Mouse (Mus musculus) urinary bladder, adult 18-20 months (tissue): Measurements from ENCODE around the gene Muc1.

Source experiments
- DNase-seq, 2 experiments: peaks; one replicate each; pipeline ENCODE4 v3.0.0; 2022; ENCODE audit warnings: low spot score in 2 of 2, mixed read lengths in 2 of 2

Muc1 gene

DNA sequence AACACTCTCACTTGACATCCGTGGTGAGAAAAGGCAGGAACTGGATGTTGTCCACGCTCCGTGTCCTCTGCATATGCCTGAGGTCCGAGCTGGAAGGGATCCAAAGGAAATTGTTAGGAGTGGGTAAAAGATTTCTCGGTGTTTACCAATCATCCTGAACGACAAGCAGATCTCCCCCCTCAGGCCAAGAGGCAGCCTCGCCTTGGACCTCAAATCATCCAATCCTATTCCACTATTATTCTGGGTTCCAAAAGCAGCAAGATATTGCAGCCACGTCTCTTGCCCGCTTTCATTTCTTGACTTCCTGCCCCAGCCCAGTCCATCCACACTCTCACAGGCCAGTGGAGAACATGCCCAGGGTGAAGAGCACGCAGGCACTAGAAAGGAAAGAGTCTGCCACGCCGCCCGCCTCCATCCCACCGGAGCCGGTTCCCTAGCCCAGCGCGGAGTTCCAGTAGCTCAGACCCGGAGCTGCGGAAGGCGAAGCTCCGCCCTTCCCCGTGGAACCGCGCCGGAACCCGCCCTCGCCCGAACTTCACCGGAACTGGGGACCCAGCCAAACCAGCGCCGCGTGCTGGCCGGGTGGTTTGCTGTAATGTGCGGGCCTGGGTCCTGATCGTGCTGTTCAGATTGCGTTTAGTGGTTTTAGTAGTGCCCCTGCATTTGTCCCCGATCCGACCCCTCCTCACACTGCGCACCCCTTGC is 41.3 kb downstream of the Muc1 start, which contains the start of gene Slc50a1:
Gene Slc50a1, minus strand, starts transcription at position 520 of the 705 bp plus-strand sequence.
- DNase-seq = peak; percentile 79

DNA sequence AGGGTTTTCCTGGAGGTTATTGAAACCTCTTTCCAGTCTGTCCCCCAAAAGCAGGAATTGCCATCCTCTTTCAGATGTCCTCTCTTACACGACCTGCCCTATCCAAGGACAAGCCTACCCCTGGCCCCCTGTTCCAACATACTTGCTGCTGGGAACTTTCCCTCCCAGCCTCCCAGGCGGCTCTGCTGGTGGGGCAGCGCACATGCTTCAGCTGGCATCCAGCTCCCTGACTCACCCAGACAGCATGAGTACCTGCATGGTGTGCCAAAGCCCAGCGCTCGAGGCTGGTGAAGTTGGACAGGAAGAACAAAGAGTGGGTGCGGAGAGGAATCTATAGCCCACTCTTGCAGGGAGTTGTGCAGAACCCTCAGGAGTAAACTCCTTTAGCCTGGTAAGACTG is 42.0 kb downstream of the Muc1 start:
- DNase-seq = peak; percentile 41 to 53

DNA sequence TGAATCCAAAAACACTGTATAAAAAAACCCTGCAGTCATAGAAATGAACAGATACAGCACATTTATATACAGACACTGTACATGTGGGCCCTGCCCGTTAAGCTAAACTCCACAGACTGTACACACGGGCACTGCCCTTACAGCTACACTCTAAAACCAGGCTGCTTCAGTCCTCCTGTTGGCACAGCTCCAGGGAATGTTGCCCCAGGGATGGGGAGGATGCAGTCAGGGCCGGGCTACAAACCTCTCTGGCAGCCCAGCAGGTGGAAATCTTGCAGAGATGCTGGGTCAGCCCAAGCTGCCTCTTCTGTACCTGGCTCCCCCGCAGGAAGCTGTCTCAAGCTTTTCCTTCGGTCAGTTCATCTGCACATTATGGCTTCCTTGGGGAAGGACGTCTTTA is 42.9 kb downstream of the Muc1 start:
- no peak for DNase-seq

DNA sequence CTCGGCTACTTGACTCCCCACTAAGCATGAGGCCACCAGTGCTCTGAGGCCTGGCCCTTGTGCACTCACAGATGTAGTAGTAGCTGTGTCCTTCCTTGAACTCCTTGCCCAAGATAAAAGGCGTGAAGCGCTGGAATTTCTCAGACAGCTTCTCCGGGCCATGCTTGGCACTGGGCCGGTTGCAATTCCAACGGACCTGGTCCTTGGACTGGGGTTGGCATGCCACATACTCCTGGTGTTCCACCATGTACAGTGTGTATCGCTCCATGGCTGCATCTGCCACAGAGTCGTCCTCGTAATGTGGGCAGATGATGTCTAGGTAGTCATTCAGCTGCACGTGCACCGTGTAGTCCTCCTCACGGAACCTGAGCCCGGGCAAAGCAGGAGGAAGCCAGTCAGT is 47.2 kb downstream of the Muc1 start:
- no peak for DNase-seq

DNA sequence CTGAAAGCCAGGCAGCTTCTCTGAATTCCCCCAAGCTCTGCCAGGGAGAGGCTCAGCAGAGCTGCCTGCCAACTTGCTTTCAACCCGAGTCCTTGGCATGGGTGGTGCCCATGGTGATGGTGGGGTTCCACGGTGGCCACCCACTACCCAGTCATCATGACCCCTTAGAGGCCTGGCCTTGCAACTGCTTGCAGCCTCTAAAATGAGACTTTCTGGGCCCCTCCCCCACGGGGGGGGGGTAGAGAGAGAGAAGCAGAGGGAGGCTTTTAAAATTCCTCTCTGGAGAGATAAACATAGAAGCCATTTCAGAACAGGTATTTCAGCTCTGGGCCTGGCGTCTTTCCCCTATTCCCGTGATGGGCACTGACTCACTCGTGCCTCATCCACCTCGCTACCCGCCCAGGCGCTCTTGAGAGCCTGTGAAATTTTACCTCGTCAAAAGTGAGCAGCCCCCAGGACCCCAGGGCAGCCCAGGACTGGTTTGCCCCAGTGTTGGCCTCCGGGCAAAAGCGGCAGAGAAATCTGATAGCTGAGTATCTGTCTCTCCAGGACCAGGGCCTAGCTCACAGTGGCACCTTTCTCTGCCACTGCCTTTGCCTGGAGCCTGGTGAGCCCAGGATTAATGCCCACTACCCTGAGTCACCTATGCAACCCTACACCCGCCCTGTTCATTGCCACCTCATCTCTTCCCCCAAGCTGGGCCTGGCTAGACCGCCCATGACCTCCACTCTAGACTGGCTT is 48.6 kb downstream of the Muc1 start:
- DNase-seq = peak; percentile 63 to 73

DNA sequence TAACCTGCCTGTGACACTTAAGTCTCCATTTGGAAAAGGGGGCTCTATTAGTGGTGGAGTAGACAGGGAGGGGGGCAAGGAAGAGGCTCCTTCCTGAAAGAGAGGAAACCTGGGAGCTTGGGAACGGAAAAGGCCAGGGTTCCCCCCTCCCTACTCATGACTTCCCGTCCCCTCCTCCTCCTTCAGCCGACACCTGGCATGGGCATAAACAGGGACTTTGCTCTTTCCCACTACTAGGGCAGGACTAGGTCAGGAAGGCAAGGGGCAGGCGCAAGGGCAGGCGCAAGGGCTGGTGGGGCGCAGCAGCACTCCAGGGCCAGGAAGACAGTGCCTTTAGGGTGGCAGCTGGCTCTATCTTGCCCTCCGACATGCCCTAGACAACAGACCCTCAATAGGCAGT is 49.2 kb downstream of the Muc1 start:
- DNase-seq = peak in 1 of 2 experiments; percentile 44

DNA sequence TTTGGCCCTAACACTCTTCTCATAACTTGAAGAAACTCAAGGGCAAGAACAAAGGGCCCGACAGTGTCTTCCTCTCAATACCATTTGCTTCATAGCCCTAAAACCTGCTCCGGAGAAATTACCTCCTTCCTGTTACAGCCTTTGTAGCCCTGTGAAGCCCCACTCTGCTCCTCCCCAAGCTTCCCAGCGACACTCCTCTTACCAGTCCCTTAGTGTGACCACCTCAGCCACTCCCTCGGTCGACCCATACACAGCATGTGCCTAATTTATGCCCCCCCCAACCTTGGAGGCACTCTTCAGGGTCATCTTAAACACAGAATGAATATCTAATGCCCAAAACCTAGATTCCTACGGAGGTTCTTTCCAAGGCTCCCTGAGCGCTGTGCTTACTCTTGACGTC is 49.8 kb downstream of the Muc1 start:
- DNase-seq = no peak

DNA sequence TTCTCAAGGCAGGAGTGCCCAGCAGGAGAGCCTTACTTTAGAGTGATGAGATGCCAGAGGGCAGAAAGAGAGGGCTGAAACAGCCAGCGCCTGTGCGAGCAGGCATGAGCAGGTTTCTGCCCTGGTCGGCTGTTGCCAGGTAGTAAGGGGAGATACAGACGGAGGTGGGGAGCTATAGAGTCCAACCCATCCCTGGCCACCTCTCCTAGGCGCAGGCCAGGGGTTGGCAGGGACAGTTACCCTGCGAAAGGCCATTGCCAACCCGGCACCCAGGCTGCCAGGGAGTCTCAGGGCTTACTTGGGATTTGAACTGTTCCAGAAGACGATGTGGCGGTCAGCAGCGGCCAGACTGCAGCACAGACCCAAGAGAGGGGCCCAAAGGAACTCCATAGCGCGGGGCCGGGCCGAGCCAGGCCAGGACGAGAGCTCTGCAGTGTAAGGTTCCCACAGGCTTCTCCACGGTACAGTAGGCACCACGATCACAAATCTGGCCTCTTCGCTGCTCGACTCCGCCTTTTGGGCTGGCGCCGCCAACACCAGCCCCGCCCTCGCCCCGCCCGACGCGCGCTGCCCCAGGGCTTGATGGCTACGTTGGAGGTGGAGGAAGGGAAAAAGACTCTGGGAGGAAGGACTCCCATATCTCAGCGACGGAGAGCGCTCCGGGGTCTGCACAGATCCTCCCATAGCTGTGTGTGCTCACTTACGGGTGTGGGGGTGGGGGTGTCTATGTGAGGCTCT is 50.5 kb downstream of the Muc1 start:
- DNase-seq = peak; percentile 82 to 87

DNA sequence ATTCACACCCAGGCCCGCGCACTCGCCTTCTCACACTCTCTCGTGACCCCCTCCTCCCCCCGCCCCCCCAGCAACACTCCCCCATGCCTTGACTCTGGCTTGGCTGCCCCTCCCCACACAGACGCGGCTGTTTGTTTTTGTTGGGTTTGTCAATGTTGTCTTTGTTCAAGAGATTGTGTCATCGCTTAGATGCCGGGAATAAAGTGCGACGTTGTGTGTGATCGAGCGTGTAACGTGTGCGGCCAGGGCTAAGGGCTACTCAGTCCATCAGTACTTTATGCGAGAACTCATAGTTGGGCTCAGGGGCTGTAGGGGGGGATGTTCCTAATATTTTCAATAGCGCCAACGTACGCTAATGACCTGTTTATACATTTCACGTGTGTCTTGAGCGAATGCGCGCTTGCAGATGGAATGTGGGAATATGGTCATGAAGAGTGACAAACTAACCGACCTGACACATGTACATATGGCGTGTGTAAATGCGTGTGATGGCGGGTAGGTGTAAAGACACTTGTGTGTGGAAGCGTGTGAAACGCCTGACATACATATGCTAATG is 51.3 kb downstream of the Muc1 start:
- DNase-seq = peak in 1 of 2 experiments; percentile 29

DNA sequence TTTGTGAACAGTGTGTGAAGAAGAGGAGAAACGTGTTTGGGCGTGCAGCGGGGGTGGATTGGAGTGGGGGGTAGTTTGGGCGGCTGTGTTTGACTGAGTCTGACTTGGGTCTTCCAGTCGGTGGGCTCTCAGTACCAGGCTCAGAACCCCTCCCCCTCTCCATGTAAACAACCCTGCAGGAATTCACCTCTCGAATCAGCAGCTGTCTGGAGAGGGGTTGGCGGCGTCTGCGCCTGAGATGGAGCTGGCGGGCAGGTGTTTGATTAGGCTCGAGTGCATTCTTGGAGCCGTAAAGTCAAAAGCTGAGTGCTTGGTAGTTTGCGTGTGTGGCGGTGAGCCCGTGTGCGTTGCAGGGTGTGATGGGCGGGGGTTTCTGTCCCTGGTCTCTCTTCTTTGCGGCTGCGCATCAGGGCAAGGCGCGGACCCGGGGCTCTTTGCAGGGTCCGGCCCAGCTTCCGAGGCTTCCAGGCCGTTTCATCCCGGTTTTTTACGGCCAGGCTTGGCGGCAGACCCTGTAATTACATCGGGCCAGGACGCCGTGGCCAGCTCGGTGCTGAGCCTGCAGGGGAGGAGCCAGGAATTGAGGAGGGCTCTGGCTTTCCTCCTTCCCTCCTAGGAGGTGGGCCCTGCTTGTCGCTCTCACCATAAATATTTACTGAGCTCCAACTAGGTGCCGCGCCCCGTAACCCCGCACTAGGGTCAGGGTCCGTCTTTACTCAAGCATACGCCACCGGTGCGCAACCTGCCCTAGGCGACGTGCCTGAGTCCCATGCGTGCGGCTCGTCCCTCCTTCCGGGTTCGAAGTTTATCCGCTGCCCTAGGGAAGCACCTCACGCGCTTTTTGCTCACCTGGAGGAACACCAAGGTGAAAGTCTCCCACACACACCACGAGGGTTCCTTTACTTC is 52.0 kb downstream of the Muc1 start, which contains the start of gene Efna1:
Gene Efna1, minus strand, starts transcription at position 537 of the 906 bp plus-strand sequence.
- DNase-seq = peak; percentile 69 to 72

DNA sequence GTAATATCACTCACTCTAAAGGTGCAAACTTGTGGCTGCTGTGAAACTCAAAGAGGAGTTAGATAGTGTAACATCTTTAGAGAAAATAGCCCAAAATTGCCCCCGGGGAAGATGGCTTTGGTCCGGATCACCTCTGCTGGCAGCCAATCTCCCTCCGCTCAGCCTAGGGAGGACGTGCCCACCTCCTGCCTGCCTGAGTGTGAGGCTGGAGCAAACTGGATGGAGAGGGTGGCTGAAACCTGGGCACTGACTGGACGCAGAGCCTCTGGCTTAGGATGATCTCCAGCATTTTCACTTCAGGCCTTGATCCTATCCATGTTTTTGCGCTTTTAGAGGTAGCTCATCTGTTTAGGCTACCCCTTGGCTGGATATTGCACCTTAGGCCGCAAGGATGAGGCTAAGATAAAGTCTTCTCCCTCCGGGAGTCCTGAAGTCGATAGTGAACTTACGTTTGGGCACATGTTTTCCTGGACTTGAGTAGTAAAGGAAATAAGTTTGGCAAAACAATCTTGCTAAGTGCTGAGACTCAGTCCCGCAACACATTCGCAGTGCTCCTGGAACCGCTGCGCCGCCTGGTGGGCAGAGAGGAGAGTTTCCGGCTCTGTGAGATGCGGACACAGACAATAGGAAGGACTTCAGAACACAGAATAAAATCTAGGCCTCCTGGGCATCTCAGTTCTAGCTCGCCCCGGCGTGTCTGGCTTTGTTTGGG is 52.9 kb downstream of the Muc1 start:
- DNase-seq = peak; percentile 81 to 82

DNA sequence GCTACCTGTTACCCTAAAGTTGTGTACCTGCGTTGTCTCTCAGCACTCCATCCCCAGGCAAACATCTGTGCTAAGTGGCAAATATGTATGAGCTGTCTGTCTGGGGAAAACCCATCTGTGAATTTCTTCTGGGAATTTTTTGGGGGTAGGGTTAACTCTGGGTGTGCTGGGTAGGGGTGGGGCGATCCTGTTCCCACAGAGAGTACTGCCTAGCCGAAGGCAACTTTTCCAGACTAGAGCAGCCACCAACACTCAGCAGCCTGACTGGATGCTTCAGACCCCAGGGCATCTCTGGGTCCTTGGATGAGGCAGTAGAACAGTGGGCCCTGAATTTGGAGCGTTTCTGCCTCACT is 53.4 kb downstream of the Muc1 start:
- no peak for DNase-seq
